Mouse (Mus musculus) c-Kit-positive CD71-negative TER-119-negative erythroid progenitor cells, embryonic 14.5 days (primary cell): Measurements from ENCODE around the gene Klrb1b.
"Not testable (repeated sequence)": the region's sequence is repeated elsewhere in the genome, so short reads cannot be mapped to it uniquely, and the experiment has no call there.

Experiments used
- DNase-seq: peaks from one replicate; pipeline ENCODE4 v3.0.0-alpha.2; 2013; ENCODE audit warnings: low read depth

Klrb1b gene

GRCm38 (mm10) chr6:128799144-128799895 is 26.8 kb downstream of the Klrb1b start:
- DNase-seq, result not testable (repeated sequence)

- DNase-seq, result not testable (repeated sequence)
These were observed 27.4 kb downstream of the Klrb1b start for GRCm38 (mm10) chr6:128798772-128799143.

GRCm38 (mm10) chr6:128797936-128798771 is 28.0 kb downstream of the Klrb1b start:
- no peak for DNase-seq

- no peak for DNase-seq
These were observed 28.8 kb downstream of the Klrb1b start for GRCm38 (mm10) chr6:128797185-128797905.

GRCm38 (mm10) chr6:128796321-128796955 is 29.7 kb downstream of the Klrb1b start:
- no peak for DNase-seq

- DNase-seq, result no peak
These were observed 32.4 kb downstream of the Klrb1b start for GRCm38 (mm10) chr6:128793734-128794133.

GRCm38 (mm10) chr6:128790491-128790994 is 35.6 kb downstream of the Klrb1b start:
- not testable (repeated sequence) for DNase-seq

GRCm38 (mm10) chr6:128789115-128789514 is 37.0 kb downstream of the Klrb1b start, which contains the start of gene Klrb1c:
Gene Klrb1c (minus strand): TSS chr6:128789215.
- no peak for DNase-seq

- no peak for DNase-seq
These were observed 37.6 kb downstream of the Klrb1b start for GRCm38 (mm10) chr6:128788517-128788916.

GRCm38 (mm10) chr6:128786396-128786795 is 39.7 kb downstream of the Klrb1b start:
- DNase-seq, result not testable (repeated sequence)

GRCm38 (mm10) chr6:128769481-128770253 is 56.5 kb downstream of the Klrb1b start:
- DNase-seq, result no peak

GRCm38 (mm10) chr6:128768047-128768446 is 58.1 kb downstream of the Klrb1b start:
- no peak for DNase-seq

- DNase-seq, result peak; percentile 50
These were observed 59.5 kb downstream of the Klrb1b start for GRCm38 (mm10) chr6:128766486-128767254.

GRCm38 (mm10) chr6:128765211-128765610 is 60.9 kb downstream of the Klrb1b start:
- DNase-seq, result no peak

- no peak for DNase-seq
These were observed 61.5 kb downstream of the Klrb1b start for GRCm38 (mm10) chr6:128764598-128764997.

- DNase-seq, result peak; percentile 85
These were observed 62.2 kb downstream of the Klrb1b start for GRCm38 (mm10) chr6:128763736-128764523.
